Comparison of ENCODE assay signal across 11 mouse cellular contexts in genomic region chr5:114764812-114765735, GRCm38 (mm10). TPM values are rescaled to one million over a fixed set of nuclear protein-coding genes. Genes with fewer than 3 reads are reported as not detected.
DNase-seq lines count a peak whose midpoint lies in the region; ATAC-seq lines count a peak whose summit lies in the region.
"Had no signal": no experiment of that assay in that cellular context is flagged by ENCODE, and none has a peak within 500 bp of the region (broad histone marks: within the 10 kb centered on the region; RNA-seq: fewer than 3 reads in every experiment).

No protein-coding gene starts in this region.

- H3K27ac ChIP-seq in hindbrain, embryonic 16.5 days (ENCODE audit: low read depth, low read length), result peak overlapping the region; percentile 34; the same call in 1 of the 2 replicates
- H3K27ac ChIP-seq in hindbrain, embryonic 14.5 days, result no peak overlapping the region
- H3K27ac ChIP-seq: embryonic facial prominence, embryonic 15.5 days; neural tube, embryonic 15.5 days had no signal

- peaks cover 27% of the 10 kb centered on the region for H3K36me3 ChIP-seq in hindbrain, embryonic 16.5 days (ENCODE audit: control insufficient read depth, insufficient read depth, low read length)
- peaks cover 63% of the 10 kb centered on the region for H3K36me3 ChIP-seq in hindbrain, embryonic 14.5 days (replicated peaks; ENCODE audit: control insufficient read depth, insufficient read depth)

- no peak overlapping the region for H3K9ac ChIP-seq in hindbrain, embryonic 16.5 days (ENCODE audit: low read depth, low read length)
- no peak overlapping the region for H3K9ac ChIP-seq in hindbrain, embryonic 14.5 days
- H3K9ac ChIP-seq: embryonic facial prominence, embryonic 15.5 days; neural tube, embryonic 15.5 days had no signal

- H3K4me2 ChIP-seq in hindbrain, embryonic 16.5 days (ENCODE audit: low read length), result no peak overlapping the region
- no peak overlapping the region for H3K4me2 ChIP-seq in hindbrain, embryonic 14.5 days (replicated peaks)
- H3K4me2 ChIP-seq: embryonic facial prominence, embryonic 15.5 days; neural tube, embryonic 15.5 days had no signal

- no peaks in the 10 kb centered on the region for H3K27me3 ChIP-seq in hindbrain, embryonic 16.5 days (replicated peaks; ENCODE audit: control insufficient read depth, insufficient read depth, low read length)
- no peaks in the 10 kb centered on the region for H3K27me3 ChIP-seq in hindbrain, embryonic 14.5 days (ENCODE audit: control insufficient read depth, insufficient read depth, low read length)
- H3K27me3 ChIP-seq: embryonic facial prominence, embryonic 15.5 days; neural tube, embryonic 15.5 days had no signal

- DNase-seq in hindbrain, embryonic 14.5 days (ENCODE audit: low spot score), result no peak
- DNase-seq in thymus, postnatal 0 days (ENCODE audit: low spot score), result peak; percentile 35
- no peak for DNase-seq in thymus, adult 18-20 months
- peak; percentile 83 to 88 for DNase-seq in cerebellum, adult 18-20 months
- peak; percentile 29 for DNase-seq in thymus, postnatal 25 days
- DNase-seq in gastrocnemius, postnatal 25 days, result no peak
- DNase-seq in ovary, postnatal 10 days (ENCODE audit: low spot score), result no peak
- DNase-seq: lung, adult 18-20 months had no signal

- no peak for ATAC-seq in hindbrain, embryonic 16.5 days
- no peak for ATAC-seq in hindbrain, embryonic 14.5 days (ENCODE audit: low FRiP score)

- no peaks in the 10 kb centered on the region for H3K9me3 ChIP-seq in hindbrain, embryonic 16.5 days (ENCODE audit: control insufficient read depth, low read length)
- no peaks in the 10 kb centered on the region for H3K9me3 ChIP-seq in hindbrain, embryonic 14.5 days (ENCODE audit: control insufficient read depth, low read length)
- H3K9me3 ChIP-seq: embryonic facial prominence, embryonic 15.5 days; neural tube, embryonic 15.5 days had no signal

- WGBS in hindbrain, embryonic 16.5 days, result 76% methylated on average over 18 of the region's 18 CpGs
- 82% methylated on average over 18 of the region's 18 CpGs for WGBS in hindbrain, embryonic 14.5 days

- no peak overlapping the region for H3K4me3 ChIP-seq in hindbrain, embryonic 16.5 days (ENCODE audit: low read length)
- H3K4me3 ChIP-seq in hindbrain, embryonic 14.5 days (replicated peaks; ENCODE audit: low read length), result no peak overlapping the region
- H3K4me3 ChIP-seq: embryonic facial prominence, embryonic 15.5 days; neural tube, embryonic 15.5 days had no signal

- no peaks in the 10 kb centered on the region; the same call in 1 of the 2 replicates for H3K4me1 ChIP-seq in hindbrain, embryonic 16.5 days (ENCODE audit: control insufficient read depth, insufficient read depth, low read depth, low read length)
- no peaks in the 10 kb centered on the region for H3K4me1 ChIP-seq in hindbrain, embryonic 14.5 days (replicated peaks; ENCODE audit: control insufficient read depth, insufficient read depth, low read length)
- H3K4me1 ChIP-seq: embryonic facial prominence, embryonic 15.5 days had no signal

RNA-seq across cellular contexts. Expression of gene Ankrd13a, which starts 9.4 kb away (rescaled TPM):
- polyA plus RNA-seq in hindbrain, embryonic 16.5 days (2015; fragmentation: Nextera tagmentation; extraction: Ambion mirVana), result 11.9 and 27.7 TPM in 2 replicates
- polyA plus RNA-seq in hindbrain, embryonic 14.5 days (2014; fragmentation: Nextera tagmentation; extraction: Ambion mirVana), result 45.5 and 48.9 TPM in 2 replicates
- polyA plus RNA-seq in thymus, postnatal 0 days (2015; fragmentation: Nextera tagmentation; extraction: Ambion mirVana), result 80.3 and 86.3 TPM in 2 replicates
- total RNA-seq in gastrocnemius, postnatal 25 days (2021), result 10 to 100 TPM; 21.7 to 22.1 TPM

RNA-seq across cellular contexts. Expression of gene Git2, which starts 10.2 kb away (rescaled TPM):
- 40.6 and 50.2 TPM in 2 replicates for polyA plus RNA-seq in hindbrain, embryonic 16.5 days (2015; fragmentation: Nextera tagmentation; extraction: Ambion mirVana)
- 44.3 and 45.1 TPM in 2 replicates for polyA plus RNA-seq in hindbrain, embryonic 14.5 days (2014; fragmentation: Nextera tagmentation; extraction: Ambion mirVana)
- polyA plus RNA-seq in thymus, postnatal 0 days (2015; fragmentation: Nextera tagmentation; extraction: Ambion mirVana), result 72.3 and 75.1 TPM in 2 replicates
- 10 to 100 TPM; 16.1 to 21.7 TPM for total RNA-seq in gastrocnemius, postnatal 25 days (2021)

RNA-seq across cellular contexts. Expression of gene Tchp, which starts 57.5 kb away (rescaled TPM):
- polyA plus RNA-seq in hindbrain, embryonic 16.5 days (2015; fragmentation: Nextera tagmentation; extraction: Ambion mirVana), result 15.6 and 16.9 TPM in 2 replicates
- 10.6 and 15.4 TPM in 2 replicates for polyA plus RNA-seq in hindbrain, embryonic 14.5 days (2014; fragmentation: Nextera tagmentation; extraction: Ambion mirVana)
- polyA plus RNA-seq in thymus, postnatal 0 days (2015; fragmentation: Nextera tagmentation; extraction: Ambion mirVana), result 9.8 and 10.8 TPM in 2 replicates
- total RNA-seq in gastrocnemius, postnatal 25 days (2021), result 1 to 10 TPM; 2.3 to 2.8 TPM

RNA-seq across cellular contexts. Expression of gene 1500011B03Rik, which starts 58.2 kb away (rescaled TPM):
- polyA plus RNA-seq in hindbrain, embryonic 16.5 days (2015; fragmentation: Nextera tagmentation; extraction: Ambion mirVana), result 285 and 306 TPM in 2 replicates
- 290 and 308 TPM in 2 replicates for polyA plus RNA-seq in hindbrain, embryonic 14.5 days (2014; fragmentation: Nextera tagmentation; extraction: Ambion mirVana)
- 119 and 139 TPM in 2 replicates for polyA plus RNA-seq in thymus, postnatal 0 days (2015; fragmentation: Nextera tagmentation; extraction: Ambion mirVana)
- 1 to 10 TPM; 5.6 to 7.0 TPM for total RNA-seq in gastrocnemius, postnatal 25 days (2021)

Comparison
In these comparisons a context has a peak if more than half of its experiments do, and no peak if none do; other contexts are left out.
1. DNase-seq: peak in thymus, postnatal 0 days (single experiment), cerebellum, adult 18-20 months (2 of 2) and thymus, postnatal 25 days (single experiment); none in hindbrain, embryonic 14.5 days (single experiment), thymus, adult 18-20 months (0 of 2), gastrocnemius, postnatal 25 days (single experiment) and ovary, postnatal 10 days (single experiment).